Mouse (Mus musculus) forebrain, postnatal 0 days (tissue): Measurements from ENCODE around the gene Crot. TPM values are rescaled to one million over a fixed set of nuclear protein-coding genes. Genes with fewer than 3 reads are reported as not detected.
"Not testable (repeated sequence)": the region's sequence is repeated elsewhere in the genome, so short reads cannot be mapped to it uniquely, and the experiment has no call there.

ENCODE experiments used
- ATAC-seq: fragments of 200-750 bp; cut with Nextera tagmentation; 2 replicates; pipeline ENCODE4 v1.8.0; 2017; ENCODE audit warnings: mild to moderate bottlenecking, moderate library complexity
- DNase-seq: peaks from one replicate; pipeline ENCODE4 v3.0.0-alpha.2; 2015
- H3K27ac ChIP-seq: fragments of 300-500 bp; sonication (generic); 2 replicates; pipeline ENCODE4 v1.5.1; 2014; ENCODE audit warnings: low read depth, mild to moderate bottlenecking, antibody characterized with exemption, low read length, moderate library complexity, mixed read lengths
- H3K27me3 ChIP-seq: fragments of 300-500 bp; sonication (generic); 2 replicates; pipeline ENCODE4 v1.6.1; 2014; ENCODE audit warnings: mild to moderate bottlenecking, low read length, mixed read lengths; ENCODE audit not compliant: insufficient read depth
- H3K36me3 ChIP-seq: fragments of 300-500 bp; sonication (generic); 2 replicates; pipeline ENCODE4 v1.6.1; 2014; ENCODE audit warnings: mild to moderate bottlenecking, moderate library complexity; ENCODE audit not compliant: insufficient read depth
- H3K4me1 ChIP-seq: fragments of 300-500 bp; sonication (generic); 2 replicates; pipeline ENCODE4 v1.6.1; 2014; ENCODE audit warnings: antibody characterized with exemption; ENCODE audit not compliant: insufficient read depth
- H3K4me2 ChIP-seq: fragments of 300-500 bp; sonication (generic); 2 replicates; pipeline ENCODE4 v1.6.1; 2014; ENCODE audit warnings: low read depth, mild to moderate bottlenecking, moderate library complexity
- H3K4me3 ChIP-seq: fragments of 300-500 bp; sonication (generic); 2 replicates; pipeline ENCODE4 v1.5.1; 2014; ENCODE audit warnings: low read depth, low read length, mixed read lengths
- H3K9ac ChIP-seq: fragments of 300-500 bp; sonication (generic); 2 replicates; pipeline ENCODE4 v1.6.1; 2014; ENCODE audit warnings: mild to moderate bottlenecking
- H3K9me3 ChIP-seq: fragments of 300-500 bp; sonication (generic); 2 replicates; pipeline ENCODE4 v1.6.1; 2016; ENCODE audit warnings: low read length
- CTCF ChIP-seq: sonication (generic); IDR thresholded peaks from 2 replicates; pipeline ENCODE4 v1.5.1; 2016; ENCODE audit warnings: antibody characterized with exemption, control low read depth, low read depth
- WGBS: fragments of 180-500 bp; shearing (Covaris S2); extraction: QIAGEN DNeasy Blood & Tissue Kit; methylation state at CpG from one replicate; pipeline ENCODE4 v1.1.7; 2014; 5-methylcytosine and 5-hydroxymethylcytosine counted together
- polyA plus RNA-seq: library from polyadenylated mRNA; unstranded; fragments of >200 nt; fragmentation: Nextera tagmentation; extraction: Ambion mirVana; gene quantifications from 2 replicates; pipeline ENCODE4 v1.2.1, GENCODE M21; 2015
- total RNA-seq: library from RNA; depleted of rRNA; stranded (reverse); fragments of >200 nt; gene quantifications from 2 replicates; pipeline ENCODE4 v1.2.3, GENCODE M21; 2014

Gene Crot
- total and polyA plus RNA-seq, 2 experiments from 2014 or later = 20.0 to 23.4 TPM

DNA sequence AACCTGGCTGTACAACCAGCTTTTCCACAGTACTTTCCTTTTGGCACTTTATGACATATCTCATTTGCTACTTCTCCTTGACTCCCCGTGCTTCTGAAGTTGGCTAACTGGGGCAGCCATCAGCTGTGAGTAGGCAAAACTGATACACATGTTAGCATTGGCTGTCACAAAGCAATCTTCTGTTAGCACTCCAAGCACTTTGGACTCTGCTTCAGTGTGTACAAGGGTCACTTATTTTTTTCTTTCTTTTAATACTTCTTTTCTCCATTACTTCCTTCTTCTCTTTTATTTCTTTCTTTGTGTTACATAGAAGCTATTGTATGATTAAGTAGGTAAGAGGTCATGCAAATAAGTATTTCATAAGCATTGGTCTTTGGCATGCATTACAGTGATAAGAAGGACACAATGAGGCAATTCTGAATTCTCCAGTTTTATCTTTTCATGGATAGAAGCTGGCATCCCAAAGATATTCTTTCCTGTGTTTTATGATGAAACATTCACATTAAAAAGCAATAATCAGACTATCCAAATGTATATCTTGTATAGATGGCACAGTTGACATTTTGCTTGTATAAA lies 31.2 kb upstream of the Crot start:
- TF ChIP-seq CTCF = no peak
- Histone ChIP-seq H3K4me3 (no peak overlapping the region), H3K27me3 (no peaks in the 10 kb centered on the region), H3K27ac (no peak overlapping the region), H3K36me3 (no peaks in the 10 kb centered on the region), H3K4me2 (no peak overlapping the region), H3K9ac (no peak overlapping the region), H3K9me3 (no peaks in the 10 kb centered on the region), H3K4me1 (no peaks in the 10 kb centered on the region)
- DNase-seq (no peak), ATAC-seq (no peak)
- 88% methylated on average over 1 of the region's 1 CpGs for WGBS

DNA sequence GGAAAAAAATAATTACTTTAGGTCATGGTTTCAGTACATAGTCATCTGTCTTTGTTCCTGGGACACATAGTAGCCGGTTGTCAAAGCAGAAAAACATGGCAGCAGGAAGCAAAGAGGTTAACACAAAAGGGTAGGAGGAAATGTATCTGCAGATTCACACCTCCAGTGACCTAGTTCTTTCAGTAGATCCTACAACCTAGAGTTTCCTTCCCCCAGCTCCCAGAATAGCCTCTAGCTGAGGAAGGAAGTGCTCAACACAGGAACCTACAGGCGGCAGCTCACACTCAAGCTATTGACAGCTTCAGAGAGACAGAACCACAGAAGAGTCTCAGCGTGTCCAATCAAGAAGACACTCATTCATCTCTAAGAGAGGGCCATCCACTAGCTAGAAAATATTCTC lies 18.2 kb upstream of the Crot start:
- Histone ChIP-seq H3K27me3 (no peaks in the 10 kb centered on the region), H3K9me3 (no peaks in the 10 kb centered on the region), H3K4me1 (no peaks in the 10 kb centered on the region), H3K27ac (no peak overlapping the region), H3K9ac (no peak overlapping the region), H3K36me3 (no peaks in the 10 kb centered on the region), H3K4me3 (no peak overlapping the region), H3K4me2 (no peak overlapping the region)
- WGBS = 85% methylated on average over 3 of the region's 3 CpGs
- TF ChIP-seq CTCF = no peak
- no peak for ATAC-seq
- DNase-seq = no peak

DNA sequence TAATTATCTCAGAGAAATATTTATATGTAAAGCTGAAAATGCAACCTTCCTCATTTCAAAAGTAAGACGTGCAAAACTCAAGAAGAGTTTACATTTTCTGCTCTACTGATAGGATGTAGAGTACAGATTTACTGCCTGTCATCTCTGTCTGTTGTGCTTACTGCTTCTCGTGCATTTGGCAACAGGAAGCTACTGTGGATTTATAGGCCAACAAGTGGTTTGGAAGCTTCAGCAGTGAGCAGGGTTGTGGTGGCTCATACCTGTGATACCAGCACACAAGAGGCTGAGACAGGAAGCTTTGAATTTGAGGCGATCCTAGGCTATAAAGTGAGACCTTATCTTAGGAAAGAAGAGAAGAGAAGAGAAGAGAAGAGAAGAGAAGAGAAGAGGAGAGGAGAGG lies 17.6 kb upstream of the Crot start:
- Histone ChIP-seq H3K4me2 (no peak overlapping the region), H3K9ac (no peak overlapping the region), H3K4me1 (no peaks in the 10 kb centered on the region), H3K27me3 (no peaks in the 10 kb centered on the region), H3K36me3 (no peaks in the 10 kb centered on the region), H3K4me3 (no peak overlapping the region), H3K27ac (no peak overlapping the region), H3K9me3 (no peaks in the 10 kb centered on the region)
- ATAC-seq (no peak), DNase-seq (no peak)
- WGBS = 90% methylated on average over 3 of the region's 3 CpGs
- no peak for TF ChIP-seq CTCF

DNA sequence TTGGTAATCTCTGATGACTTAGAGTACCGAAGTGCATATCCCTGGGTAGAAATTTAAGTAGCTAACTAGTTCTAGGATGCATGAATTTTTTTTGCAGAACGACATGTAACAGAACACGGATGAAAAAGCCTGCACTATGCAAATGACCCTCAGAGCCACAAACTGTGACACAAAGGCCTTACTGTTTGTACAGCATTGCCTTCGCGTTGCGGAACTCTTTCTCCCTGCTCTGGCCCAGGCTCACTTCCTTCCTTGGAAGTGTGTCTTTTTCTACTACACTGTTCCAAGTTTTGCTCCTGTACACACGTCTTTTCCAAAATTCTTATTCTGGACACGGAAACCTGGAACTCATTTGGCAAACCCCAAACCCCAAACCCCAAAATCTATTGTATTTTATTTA lies 14.2 kb upstream of the Crot start:
- H3K4me2 ChIP-seq = no peak overlapping the region
- peak; percentile 89 for ATAC-seq
- TF ChIP-seq CTCF = no peak
- no peaks in the 10 kb centered on the region for H3K27me3 ChIP-seq
- 49% methylated on average over 8 of the region's 8 CpGs for WGBS
- peak; percentile 17 for DNase-seq
- no peak overlapping the region for H3K4me3 ChIP-seq
- no peaks in the 10 kb centered on the region for H3K9me3 ChIP-seq
- no peaks in the 10 kb centered on the region for H3K4me1 ChIP-seq
- H3K36me3 ChIP-seq = no peaks in the 10 kb centered on the region
- no peak overlapping the region for H3K9ac ChIP-seq
- 0 out of 2 replicates have a peak overlapping the region, but pooled peaks have one; percentile 40 for H3K27ac ChIP-seq

DNA sequence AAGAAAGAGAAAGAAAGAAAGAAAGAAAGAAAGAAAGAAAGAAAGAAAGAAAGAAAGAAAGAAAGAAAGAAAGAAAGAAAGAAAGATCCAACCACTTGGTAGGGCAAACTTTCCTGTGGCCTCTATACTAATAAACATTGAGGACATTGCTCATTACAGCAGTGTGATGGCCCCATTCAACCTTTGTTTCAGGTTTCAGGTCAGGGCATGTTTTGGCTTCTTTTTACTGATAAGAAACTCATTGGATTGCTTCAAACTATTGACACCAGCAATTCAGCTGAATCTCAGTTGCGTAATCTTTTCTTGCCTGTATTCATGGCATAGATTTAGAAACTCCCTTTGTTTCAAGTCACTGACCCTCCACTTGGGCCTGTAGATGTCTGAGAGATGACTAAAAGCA lies 13.0 kb upstream of the Crot start:
- no peak for ATAC-seq
- Histone ChIP-seq H3K4me3 (no peak overlapping the region), H3K27me3 (no peaks in the 10 kb centered on the region), H3K36me3 (no peaks in the 10 kb centered on the region), H3K9me3 (no peaks in the 10 kb centered on the region), H3K27ac (no peak overlapping the region), H3K4me1 (no peaks in the 10 kb centered on the region), H3K4me2 (no peak overlapping the region), H3K9ac (no peak overlapping the region)
- no peak for DNase-seq
- WGBS = 90% methylated on average over 1 of the region's 1 CpGs
- TF ChIP-seq CTCF = no peak

DNA sequence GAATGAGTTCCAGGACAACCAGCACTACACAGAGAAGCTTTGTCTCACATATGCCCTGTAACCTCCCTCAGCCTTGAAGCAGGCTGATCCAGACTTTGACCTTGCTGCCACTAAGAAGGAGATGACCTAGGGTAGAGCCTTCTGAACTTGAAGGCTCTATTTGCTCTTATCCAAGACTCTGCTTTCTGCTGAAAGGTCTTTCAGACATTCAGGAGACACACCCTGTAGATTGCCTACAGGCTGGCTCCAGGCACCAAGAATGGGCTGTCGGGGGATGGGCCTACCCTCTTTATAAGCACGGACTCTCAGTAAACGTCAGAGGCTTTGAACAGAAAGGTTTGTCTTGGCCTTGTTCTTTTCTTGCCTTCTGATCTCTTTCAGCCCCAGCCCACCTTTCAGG lies 9.5 kb upstream of the Crot start:
- WGBS = 57% methylated on average over 3 of the region's 3 CpGs
- H3K9me3 ChIP-seq, H3K27me3 ChIP-seq, H3K9ac ChIP-seq, H3K27ac ChIP-seq, H3K4me1 ChIP-seq, H3K36me3 ChIP-seq, H3K4me3 ChIP-seq, H3K4me2 ChIP-seq, DNase-seq, ATAC-seq: not testable (repeated sequence)

DNA sequence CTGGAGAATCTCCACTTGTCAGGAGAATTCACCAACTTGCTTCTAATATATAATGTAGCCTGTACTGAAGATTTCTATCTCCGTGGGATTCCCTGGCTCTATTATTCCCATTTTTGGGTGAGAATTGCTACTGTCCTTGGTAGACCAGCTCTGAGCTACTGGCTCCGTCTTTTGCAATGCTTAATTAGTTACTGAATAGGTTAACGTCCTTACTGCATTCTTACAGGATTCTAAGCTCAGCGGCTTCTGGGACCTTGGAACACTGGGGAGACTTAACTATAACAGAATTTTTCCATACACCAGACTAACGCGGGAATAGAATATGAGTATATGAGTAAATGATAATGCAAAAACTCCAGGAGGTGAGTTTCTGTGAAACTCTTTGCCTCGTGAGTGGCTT lies 2.9 kb upstream of the Crot start:
- H3K4me3 ChIP-seq, DNase-seq, H3K9ac ChIP-seq, H3K4me2 ChIP-seq, H3K27ac ChIP-seq, ATAC-seq, H3K36me3 ChIP-seq, H3K9me3 ChIP-seq, H3K27me3 ChIP-seq, H3K4me1 ChIP-seq: not testable (repeated sequence)
- 30% methylated on average over 7 of the region's 7 CpGs for WGBS

DNA sequence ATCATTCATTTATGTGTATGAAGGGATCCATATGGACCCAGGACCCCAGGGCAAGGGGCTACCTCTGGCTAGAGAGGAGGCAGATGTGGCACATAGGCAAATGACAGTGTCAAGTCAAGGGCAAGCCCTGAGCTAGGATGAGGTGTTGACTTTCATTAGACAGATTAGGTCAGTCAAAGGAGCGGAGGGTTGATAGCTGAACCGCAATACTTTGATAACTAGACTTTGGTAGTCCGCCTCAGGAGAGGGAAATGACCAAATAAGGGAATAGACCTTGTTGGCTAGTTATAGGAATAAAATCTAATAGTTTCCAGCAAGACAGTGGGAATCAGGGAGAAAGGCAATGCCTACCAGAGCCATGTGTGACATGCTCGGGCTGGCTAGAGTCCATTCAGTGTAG lies 2.0 kb upstream of the Crot start:
- ATAC-seq = no peak
- WGBS = 72% methylated on average over 4 of the region's 4 CpGs
- no peak overlapping the region for H3K4me2 ChIP-seq
- no peaks in the 10 kb centered on the region for H3K9me3 ChIP-seq
- no peaks in the 10 kb centered on the region for H3K27me3 ChIP-seq
- TF ChIP-seq CTCF = no peak
- H3K9ac ChIP-seq = no peak overlapping the region
- no peak for DNase-seq
- H3K4me3 ChIP-seq = no peak overlapping the region
- no peak overlapping the region for H3K27ac ChIP-seq
- no peaks in the 10 kb centered on the region for H3K4me1 ChIP-seq
- H3K36me3 ChIP-seq = no peaks in the 10 kb centered on the region
